Mouse (Mus musculus) thymus, postnatal 0 days (tissue): Measurements from ENCODE around the gene Pde11a. TPM values are rescaled to one million over a fixed set of nuclear protein-coding genes. Genes with fewer than 3 reads are reported as not detected.
A peak's percentile ranks its signal among the peaks of the same experiment; 100 is the strongest.

ENCODE experiments used
- DNase-seq: peaks from one replicate; pipeline ENCODE4 v3.0.0-alpha.2; 2015; ENCODE audit warnings: low spot score
- polyA plus RNA-seq: library from polyadenylated mRNA; unstranded; fragments of >200 nt; fragmentation: Nextera tagmentation; extraction: Ambion mirVana; gene quantifications from 2 replicates; pipeline ENCODE4 v1.2.1, GENCODE M21; 2015

The Pde11a gene
- polyA plus RNA-seq, 1 experiment from 2014 or later: 2.8 TPM

DNA sequence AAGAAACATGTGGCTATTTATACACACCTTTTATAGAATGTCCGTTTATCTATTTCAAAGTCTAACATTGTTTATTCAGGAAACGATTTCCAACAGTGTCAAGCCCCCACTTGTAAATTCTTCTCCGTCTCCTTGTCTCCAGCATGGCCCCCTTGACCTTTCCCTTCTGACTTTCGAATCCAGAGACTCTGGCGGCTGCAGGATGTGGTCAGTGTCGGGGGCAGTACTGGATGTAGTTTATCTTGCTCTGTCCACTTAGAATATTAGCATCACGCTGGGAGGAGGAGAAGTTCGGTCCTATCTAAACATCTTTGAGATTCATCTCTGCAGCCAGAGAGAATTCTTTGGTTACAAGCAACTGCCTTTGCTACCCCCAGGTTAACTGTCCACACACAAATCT lies 240.2 kb downstream of the Pde11a start:
- no peak for DNase-seq

GRCm38 (mm10) chr2:76097847-76098246 lies 240.7 kb downstream of the Pde11a start:
- DNase-seq: no peak

- DNase-seq: no peak
Measured at GRCm38 (mm10) chr2:76097284-76097683, 241.3 kb downstream of the Pde11a start.

- DNase-seq: no peak
Measured at GRCm38 (mm10) chr2:76095861-76096260, 242.7 kb downstream of the Pde11a start.

- DNase-seq: no peak
Measured at GRCm38 (mm10) chr2:76090506-76090905, 248.1 kb downstream of the Pde11a start.

GRCm38 (mm10) chr2:76088844-76089243 lies 249.7 kb downstream of the Pde11a start:
- DNase-seq: no peak

DNA sequence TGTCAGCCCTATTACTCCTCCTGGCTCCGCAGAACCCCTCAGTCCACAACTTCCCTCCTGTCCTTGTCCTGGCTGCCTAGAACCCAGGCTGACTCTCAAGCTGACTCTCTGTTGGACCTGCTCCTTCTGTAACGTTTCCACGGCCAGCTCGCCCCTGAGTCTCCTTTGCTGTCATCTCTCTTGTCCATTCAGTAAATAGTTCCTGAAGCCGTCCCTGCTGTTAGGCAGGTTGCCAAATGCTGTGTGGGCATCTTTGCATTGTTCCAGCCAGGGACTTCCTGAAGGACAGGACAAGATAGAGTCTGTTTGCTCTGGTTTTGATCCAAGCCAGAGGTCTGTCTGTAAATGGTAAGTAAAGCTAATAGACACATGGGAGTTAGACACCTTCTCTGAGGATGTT lies 250.2 kb downstream of the Pde11a start:
- DNase-seq: no peak

DNA sequence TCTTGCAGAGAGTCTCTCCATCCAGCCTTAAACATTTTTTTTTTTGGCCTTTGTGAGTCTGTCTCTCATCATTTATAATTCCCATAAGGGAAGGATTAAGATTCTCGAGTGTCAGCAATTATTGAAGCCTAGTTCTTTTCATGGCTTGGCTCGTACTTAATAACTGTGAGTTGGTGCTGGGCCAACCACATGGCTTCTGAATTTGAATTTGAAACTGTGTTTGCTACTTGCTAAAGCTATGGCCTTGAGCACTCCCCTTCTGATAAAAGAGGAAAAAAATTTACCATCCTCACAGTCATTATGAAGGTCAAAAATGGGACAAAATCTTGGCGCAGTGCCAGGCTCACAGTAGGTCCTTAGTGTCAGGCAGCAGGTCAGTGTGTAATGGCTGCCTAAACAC lies 251.4 kb downstream of the Pde11a start:
- DNase-seq: no peak

GRCm38 (mm10) chr2:76084982-76085381 lies 253.6 kb downstream of the Pde11a start:
- DNase-seq: no peak

- no peak for DNase-seq
Measured at GRCm38 (mm10) chr2:76083901-76084300, 254.7 kb downstream of the Pde11a start.

GRCm38 (mm10) chr2:76083396-76083795 lies 255.2 kb downstream of the Pde11a start:
- no peak for DNase-seq

DNA sequence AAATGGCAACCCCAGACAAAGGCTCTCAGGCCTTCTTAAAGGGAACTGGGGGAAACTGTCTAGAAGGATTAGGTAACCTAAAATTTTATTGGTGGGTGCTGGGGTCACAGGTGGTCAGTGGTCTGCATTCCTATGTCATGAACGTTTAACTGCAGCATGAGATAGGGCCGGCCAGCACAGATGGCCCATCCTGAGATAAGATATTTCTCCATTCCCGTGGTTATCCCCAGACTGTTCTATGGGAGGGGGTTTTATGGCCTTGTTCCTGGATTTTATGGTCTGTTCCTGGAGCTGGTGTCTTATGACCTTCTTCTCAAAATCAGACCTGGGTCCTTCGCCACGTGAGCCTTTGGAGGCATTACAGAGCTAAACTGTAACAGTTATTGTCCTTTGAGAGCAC lies 256.6 kb downstream of the Pde11a start:
- no peak for DNase-seq

DNA sequence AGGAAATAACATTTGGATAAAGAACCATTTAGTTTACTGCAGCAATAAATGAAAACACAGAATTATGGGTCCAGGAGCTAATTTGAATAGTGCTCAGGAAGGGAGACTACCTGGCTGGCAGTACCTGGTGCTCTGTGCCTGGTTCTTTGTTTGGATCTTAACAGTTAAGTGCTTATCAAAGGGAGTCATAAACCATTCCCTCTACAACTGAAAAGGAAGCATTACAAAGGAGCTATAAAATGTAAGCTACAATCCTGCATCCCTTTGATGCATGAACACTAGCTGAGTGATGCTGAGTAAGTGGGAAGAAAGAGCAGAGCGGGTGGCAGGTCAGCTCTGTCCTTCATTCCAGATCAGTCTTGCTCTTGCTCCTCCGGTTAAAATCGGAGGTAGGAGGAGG lies 258.0 kb downstream of the Pde11a start:
- no peak for DNase-seq

DNA sequence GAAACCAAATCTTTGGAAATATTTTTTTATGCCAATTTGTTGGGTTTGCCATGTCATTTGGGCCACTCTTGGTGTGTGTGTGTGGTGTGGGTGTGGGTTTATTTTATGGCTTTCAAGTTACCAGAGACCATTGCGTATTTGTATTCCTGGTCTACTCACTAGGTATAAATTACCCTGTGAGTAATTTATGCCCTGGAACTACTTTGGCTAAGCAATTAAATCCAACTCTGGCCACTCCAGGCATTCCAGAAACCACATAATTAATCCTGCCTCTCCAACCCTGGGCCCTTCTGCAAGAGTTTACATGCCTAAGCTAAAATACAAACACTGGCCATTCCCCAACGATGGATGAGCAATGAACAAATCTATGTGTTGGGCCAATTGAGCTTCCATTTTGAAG lies 261.7 kb downstream of the Pde11a start:
- DNase-seq: no peak

DNA sequence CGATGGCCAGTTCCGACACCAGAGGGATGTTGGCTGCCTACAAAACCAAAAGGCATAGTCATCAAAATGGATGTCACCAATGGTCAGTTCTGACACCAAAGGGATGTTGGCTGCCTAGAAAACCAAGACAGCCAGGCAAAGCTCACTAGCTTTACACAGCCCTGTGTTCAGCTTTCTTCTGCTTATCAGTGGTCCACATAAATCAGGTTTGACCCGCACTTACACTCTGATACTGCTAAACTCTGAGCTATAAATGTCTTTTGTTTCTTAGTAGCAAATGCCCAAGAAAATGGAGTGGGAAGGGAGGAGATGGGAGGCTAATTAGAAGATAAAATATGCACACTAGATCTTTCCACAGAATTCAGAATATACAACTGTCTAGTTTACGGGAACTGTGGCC lies 262.5 kb downstream of the Pde11a start:
- DNase-seq: no peak

- no peak for DNase-seq
Measured at GRCm38 (mm10) chr2:76073079-76073478, 265.5 kb downstream of the Pde11a start.

DNA sequence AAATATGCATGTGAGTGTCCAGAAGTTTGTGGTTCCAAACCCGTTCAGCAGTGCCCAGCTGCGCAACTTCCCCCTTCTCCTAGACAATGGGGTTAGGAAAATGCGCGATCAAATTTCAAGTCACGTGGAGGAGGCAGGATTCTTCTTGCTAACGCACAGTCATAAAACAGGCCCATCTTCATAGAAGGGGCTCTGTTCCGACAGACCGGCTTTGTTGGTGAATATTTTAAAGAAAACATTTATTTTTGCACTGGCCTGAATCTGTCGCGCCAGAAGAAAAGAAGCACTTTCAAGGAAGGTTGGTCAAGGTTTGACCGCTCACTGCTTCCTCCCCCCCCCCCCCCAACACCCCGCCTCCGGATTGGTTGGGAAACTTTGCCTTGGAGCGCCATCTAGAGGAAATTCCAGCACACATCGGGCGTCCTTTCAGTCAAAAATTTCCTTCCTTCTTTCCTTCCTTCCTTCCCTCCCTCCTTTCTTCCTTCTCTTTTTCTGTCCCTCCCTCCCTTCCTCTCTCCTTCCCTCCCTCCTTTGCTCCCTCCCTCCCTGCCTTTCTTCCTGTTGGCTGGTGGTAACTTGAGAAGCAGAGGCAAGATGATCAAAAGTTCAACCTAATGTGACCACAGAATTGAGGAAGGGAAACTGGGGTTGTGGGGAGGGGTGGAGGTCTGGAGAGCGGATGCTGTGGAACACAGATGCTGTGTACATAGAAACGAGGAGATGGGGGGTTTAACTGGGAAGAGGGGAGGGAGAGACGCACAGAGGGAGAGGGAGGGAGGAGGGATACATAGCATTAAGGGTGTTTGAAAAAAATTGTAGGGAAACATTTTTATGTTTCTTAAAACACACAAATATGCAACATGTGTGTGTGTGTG lies 267.9 kb downstream of the Pde11a start:
- peak; percentile 35 for DNase-seq

- no peak for DNase-seq
Measured at GRCm38 (mm10) chr2:76069238-76069637, 269.3 kb downstream of the Pde11a start.

DNA sequence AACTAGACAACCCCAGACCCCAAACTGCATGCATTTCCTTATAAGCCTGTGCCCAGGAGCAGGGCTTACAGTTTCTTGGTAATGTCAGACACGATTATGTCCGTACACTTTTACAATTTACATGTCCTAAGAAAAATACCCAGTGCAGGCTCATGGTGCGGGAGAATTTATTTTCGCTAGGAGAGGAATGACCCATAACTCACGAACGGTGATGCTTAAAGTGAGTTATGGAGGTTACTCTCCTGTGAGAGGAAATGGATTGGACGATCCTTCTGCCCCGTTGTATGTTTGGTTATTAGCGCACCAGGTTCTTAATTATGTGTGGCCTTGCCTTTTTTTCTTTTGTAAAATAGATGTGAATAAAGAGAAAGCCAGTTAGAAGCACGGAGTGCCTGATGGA lies 270.4 kb downstream of the Pde11a start:
- DNase-seq: no peak

GRCm38 (mm10) chr2:76067144-76067543 lies 271.4 kb downstream of the Pde11a start:
- no peak for DNase-seq

GRCm38 (mm10) chr2:76065292-76065691 lies 273.3 kb downstream of the Pde11a start:
- DNase-seq: no peak

GRCm38 (mm10) chr2:76064078-76064477 lies 274.5 kb downstream of the Pde11a start:
- DNase-seq: peak; percentile 42

- no peak for DNase-seq
Measured at GRCm38 (mm10) chr2:76060207-76060606, 278.4 kb downstream of the Pde11a start.
